Mouse (Mus musculus) testis, adult 2 months (tissue): ENCODE results near the gene Clec16a.

Source experiments
- CTCF ChIP-seq: fragments of 200-500 bp; IDR thresholded peaks from 2 replicates; pipeline ENCODE4 v1.5.1; 2012; ENCODE audit warnings: low read depth, mild to moderate bottlenecking, inconsistent platforms, low read length, moderate library complexity; ENCODE audit not compliant: control insufficient read depth, insufficient read depth, insufficient replicate concordance
- POLR2A ChIP-seq: fragments of 200-500 bp; IDR thresholded peaks from 2 replicates; pipeline ENCODE4 v1.6.1; 2012; ENCODE audit warnings: low read depth, mild to moderate bottlenecking, inconsistent platforms, low read length, moderate library complexity; ENCODE audit not compliant: control insufficient read depth

DNA sequence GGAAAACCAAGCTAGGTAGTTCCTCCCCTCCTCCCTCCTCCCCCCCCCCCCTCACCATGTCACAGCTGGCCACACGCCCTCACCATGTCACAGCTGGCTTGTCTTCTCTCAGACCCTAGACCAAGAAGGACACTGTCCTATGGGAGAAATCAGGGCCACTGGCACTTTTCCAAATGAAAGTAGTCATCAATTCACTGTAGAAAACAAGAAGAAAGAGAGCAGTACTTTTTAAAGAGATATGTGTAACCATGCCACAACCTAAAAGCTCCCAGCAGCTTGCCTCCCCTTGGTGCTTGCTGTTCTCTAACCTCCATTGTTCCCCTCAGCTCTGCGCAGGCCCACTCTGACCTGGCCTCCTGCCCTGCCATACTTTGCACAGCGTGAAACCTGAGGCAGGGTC is 124.8 kb downstream of the Clec16a start:
- TF ChIP-seq POLR2A (no peak), CTCF (no peak)
